Mouse (Mus musculus) liver, embryonic 14.5 days (tissue): ENCODE measurements at regions not wholly inside any gene's neighbourhood (a gene's known extent, or its start where the extent isn't known, plus 50 kb on each side); places are given as distances from the start of the nearest gene placed in this dataset.

ENCODE experiments used
- CTCF ChIP-seq: IDR thresholded peaks from 2 replicates; pipeline ENCODE4 v1.5.1; 2016; ENCODE audit warnings: antibody characterized with exemption, low read depth, control low read depth
- EP300 ChIP-seq: IDR thresholded peaks from 2 replicates; pipeline ENCODE4 v1.6.1; 2016; ENCODE audit warnings: antibody characterized with exemption, low read depth

- TF ChIP-seq CTCF = no peak
- TF ChIP-seq EP300 = no peak
Measured at GRCm38 (mm10) chr4:114296380-114296779, 110.1 kb upstream of the Trabd2b start.
